Mouse (Mus musculus) cerebellum, adult 8-10 months (tissue): ENCODE results near the gene Zic2.

Source experiments
- DNase-seq: peaks from one replicate; pipeline ENCODE4 v3.0.0; 2022

Gene Zic2

GRCm38 (mm10) chr14:122474891-122475556, at the start of gene Zic2:
Gene Zic2, plus strand, starts transcription at chr14:122475435.
- DNase-seq, result peak; percentile 94

GRCm38 (mm10) chr14:122426529-122427203, 48.6 kb upstream of the Zic2 start:
- no peak for DNase-seq

- DNase-seq, result no peak
These were observed 48.1 kb upstream of the Zic2 start for GRCm38 (mm10) chr14:122427204-122427560.

GRCm38 (mm10) chr14:122427654-122428053, 47.6 kb upstream of the Zic2 start:
- no peak for DNase-seq

GRCm38 (mm10) chr14:122432558-122432957, 42.7 kb upstream of the Zic2 start:
- DNase-seq, result no peak

GRCm38 (mm10) chr14:122434039-122434438, 41.2 kb upstream of the Zic2 start:
- DNase-seq, result no peak

- DNase-seq, result no peak
These were observed 38.4 kb upstream of the Zic2 start for GRCm38 (mm10) chr14:122436850-122437249.

GRCm38 (mm10) chr14:122449601-122450495, 25.4 kb upstream of the Zic2 start:
- peak; percentile 46 for DNase-seq

GRCm38 (mm10) chr14:122450496-122451382, 24.5 kb upstream of the Zic2 start, which contains the start of gene Gm5089:
Gene Gm5089, minus strand, starts transcription at chr14:122451115.
- peak; percentile 71 for DNase-seq

GRCm38 (mm10) chr14:122451551-122452145, 23.6 kb upstream of the Zic2 start:
- DNase-seq, result no peak

GRCm38 (mm10) chr14:122452701-122453387, 22.4 kb upstream of the Zic2 start:
- DNase-seq, result no peak

GRCm38 (mm10) chr14:122453388-122453995, 21.7 kb upstream of the Zic2 start:
- peak; percentile 45 for DNase-seq

GRCm38 (mm10) chr14:122453996-122454738, 21.1 kb upstream of the Zic2 start:
- DNase-seq, result peak; percentile 30

- peak; percentile 28 for DNase-seq
These were observed 20.2 kb upstream of the Zic2 start for GRCm38 (mm10) chr14:122454901-122455561.

- no peak for DNase-seq
These were observed 19.7 kb upstream of the Zic2 start for GRCm38 (mm10) chr14:122455562-122455958.

- peak; percentile 36 for DNase-seq
These were observed 15.9 kb upstream of the Zic2 start for GRCm38 (mm10) chr14:122459332-122459731.

GRCm38 (mm10) chr14:122459776-122460175, 15.5 kb upstream of the Zic2 start:
- DNase-seq, result peak; percentile 26

- DNase-seq, result peak; percentile 25
These were observed 15.0 kb upstream of the Zic2 start for GRCm38 (mm10) chr14:122460226-122460625.

- DNase-seq, result no peak
These were observed 13.7 kb upstream of the Zic2 start for GRCm38 (mm10) chr14:122461500-122461899.

GRCm38 (mm10) chr14:122461966-122462365, 13.3 kb upstream of the Zic2 start:
- DNase-seq, result peak; percentile 47
